Mouse (Mus musculus) thymus, postnatal 10 days (tissue): ENCODE results near the gene Polr2m.

Experiments
- DNase-seq, 2 experiments: peaks; one replicate each; pipeline ENCODE4 v3.0.0; 2021; ENCODE audit warnings: low spot score in 2 of 2

Gene Polr2m

DNA sequence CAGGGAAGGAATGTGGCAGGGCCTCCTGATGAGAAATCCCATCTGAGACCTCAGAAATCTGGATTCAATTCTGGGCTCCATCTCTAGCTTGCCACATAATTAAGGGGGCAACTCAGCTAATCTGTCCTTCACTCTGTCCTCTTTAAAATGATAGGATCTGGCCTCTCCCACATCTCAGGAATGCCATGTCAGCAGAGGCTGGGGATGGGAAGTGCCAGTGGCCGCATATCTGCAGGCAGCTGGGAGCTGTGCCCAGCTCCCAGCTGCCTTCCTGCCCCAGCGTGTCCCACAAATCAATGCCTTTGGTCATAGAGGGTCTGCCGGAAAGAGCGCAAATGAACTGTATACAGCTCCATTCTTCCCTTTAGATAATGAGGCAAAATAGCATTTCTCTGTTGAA is 18.3 kb downstream of the Polr2m start:
- DNase-seq: no peak

DNA sequence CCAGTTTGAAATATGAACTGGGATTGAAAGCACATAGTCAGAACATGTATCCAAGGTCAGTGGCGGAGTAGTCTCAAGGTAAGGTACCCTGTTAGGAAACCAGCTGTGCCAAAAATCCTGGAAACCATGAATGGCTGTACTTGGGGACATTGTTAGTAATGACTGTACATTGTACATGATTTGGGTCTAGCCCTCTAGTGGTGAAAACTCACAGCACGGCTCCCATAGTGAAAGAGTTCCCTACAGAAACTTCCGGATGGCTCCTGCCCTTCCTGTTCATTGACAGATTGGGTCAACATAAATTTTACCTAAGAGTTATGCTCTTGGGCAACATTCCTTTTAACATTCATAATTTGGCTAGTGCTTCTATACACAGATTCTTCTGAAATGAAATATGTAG is 19.6 kb downstream of the Polr2m start:
- peak in 1 of 2 experiments; percentile 10 for DNase-seq

DNA sequence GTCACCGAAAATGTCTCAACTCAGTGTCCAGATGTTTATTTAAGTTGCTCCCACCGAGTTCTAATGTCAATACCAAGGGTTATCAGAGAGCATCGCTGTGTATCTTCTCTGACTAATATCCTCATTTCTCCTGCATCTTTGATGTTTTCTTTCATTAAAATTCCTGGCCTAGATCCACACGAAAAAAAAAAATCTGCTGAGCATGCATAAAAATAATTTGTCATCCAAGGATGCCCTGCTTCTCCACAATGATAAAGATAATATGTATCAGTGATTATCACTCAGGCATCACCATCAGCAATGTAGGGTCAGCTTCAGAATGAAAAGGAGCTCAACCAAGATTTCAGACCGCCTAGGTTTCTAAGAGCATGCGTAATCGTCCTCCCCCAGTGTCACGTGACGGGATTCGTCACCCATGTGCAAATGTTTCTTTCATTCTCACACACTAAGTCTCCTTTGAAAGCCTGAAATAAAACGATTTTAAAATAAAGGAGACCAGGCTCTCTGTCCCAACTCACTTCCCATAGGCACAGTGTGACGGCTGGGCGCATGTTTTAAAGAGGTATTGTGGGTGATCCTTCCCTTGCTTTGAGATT is 22.6 kb downstream of the Polr2m start:
- DNase-seq: no peak

DNA sequence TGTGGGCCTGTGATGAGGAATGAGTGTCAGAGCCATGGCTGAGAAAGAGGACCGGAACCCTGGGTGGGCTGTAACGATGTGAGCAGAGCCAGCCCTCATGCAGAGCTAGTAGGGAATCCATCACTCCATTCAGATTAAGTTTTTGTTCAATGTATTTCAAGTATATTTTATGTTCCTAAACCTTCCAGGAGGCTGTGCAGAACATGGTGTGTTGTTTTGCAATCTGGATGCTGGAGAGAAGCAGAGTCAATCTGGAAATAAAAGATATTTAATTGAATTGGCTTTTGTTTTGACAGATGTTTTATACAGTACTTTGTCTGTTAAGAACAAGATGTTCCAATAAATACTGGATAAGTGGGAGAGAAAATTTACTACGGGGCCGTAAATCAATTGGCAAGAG is 29.0 kb downstream of the Polr2m start:
- no peak for DNase-seq

DNA sequence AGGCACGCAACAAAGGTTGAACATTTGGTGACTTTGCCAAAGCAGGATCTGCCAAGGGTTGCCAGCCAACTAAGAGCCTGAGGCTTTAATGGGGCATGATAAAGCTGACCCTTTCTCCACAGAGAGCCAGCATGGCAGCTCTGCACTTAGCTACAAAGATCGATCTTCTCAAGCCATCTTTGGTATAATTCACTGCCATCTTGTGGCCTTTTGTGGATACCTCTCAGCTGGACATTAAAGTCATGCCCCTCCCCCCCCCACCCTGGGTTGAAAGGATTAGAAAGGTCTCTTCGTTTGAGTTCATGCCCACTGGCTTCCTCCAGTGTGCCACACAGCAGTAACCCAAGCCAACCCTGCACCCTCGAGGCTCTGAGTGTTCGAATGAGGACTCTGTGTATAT is 31.8 kb downstream of the Polr2m start:
- no peak for DNase-seq

DNA sequence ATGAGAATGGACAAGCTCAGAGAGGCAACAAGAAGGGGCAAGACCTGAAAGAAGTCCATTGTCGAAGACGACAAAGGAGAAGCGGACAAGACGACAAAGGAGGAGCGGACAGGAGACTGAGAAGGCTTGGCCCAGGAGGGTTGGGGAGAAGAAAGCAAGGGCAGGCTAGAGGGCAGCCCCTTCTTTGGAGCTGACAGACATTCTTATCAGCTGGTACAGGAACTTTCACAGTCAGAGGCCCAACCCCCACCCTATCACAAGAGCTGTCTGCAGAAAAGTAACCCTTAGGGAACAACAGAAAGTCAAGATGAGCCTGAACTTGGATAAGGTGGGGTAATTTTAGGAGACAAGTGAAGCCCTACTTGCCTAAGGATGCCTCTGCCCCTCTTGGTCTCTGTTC is 32.4 kb downstream of the Polr2m start:
- no peak for DNase-seq

DNA sequence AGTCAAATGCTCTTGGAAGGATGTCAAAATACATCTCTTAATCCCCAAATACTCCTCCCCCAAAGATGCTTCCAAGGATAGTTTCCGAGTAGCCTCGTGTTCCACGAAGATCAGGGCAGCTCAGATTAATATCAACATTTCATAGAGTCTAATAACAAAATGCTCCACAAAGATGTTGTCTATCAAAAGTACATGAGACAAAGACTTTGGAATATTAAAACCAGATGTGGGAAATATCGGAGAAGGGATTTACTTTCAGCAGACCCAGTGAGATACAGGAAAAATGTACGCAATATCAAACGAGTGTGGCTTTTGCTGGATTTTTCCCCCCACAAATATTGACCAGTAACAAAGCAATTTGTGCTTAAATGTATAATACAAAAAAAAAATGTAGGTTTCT is 35.1 kb downstream of the Polr2m start:
- no peak for DNase-seq

DNA sequence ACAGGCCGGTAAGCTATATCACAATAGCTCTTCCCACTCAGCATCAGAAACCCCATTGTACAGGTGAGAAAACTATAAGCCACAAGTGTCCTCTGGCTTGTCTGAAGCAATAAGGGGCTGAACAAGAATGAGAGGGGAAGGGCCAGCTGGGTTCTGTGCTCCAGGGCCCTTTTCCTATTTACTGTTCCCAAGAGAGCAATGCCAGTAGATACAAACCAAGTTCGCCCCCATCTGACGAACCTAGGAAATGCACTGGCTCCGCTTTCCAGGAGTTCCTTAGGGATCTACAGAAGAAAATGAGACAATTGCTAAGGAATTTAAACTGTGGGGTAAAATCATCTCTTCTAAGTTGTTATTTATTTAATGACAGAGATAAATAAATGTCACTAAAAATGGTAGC is 38.2 kb downstream of the Polr2m start:
- no peak for DNase-seq

DNA sequence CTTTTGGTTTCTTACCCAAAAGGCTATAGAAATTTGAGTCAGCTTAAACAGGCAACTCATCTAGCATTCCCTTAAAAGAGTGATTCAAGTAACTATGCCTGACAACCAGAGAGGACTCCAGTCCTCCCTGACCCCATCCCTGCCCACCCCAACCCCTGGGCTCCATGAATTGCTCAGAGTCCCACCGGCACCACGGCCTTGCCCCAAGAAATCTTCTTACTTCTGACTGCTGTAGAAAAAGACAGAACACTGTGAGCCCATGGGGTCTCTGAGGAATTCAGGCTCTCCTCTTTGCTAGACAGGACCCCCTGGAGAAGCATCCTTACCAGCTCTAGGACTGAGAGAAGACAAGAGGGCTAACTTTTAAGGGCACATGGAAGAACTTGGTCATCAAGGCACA is 40.4 kb downstream of the Polr2m start:
- DNase-seq: no peak

DNA sequence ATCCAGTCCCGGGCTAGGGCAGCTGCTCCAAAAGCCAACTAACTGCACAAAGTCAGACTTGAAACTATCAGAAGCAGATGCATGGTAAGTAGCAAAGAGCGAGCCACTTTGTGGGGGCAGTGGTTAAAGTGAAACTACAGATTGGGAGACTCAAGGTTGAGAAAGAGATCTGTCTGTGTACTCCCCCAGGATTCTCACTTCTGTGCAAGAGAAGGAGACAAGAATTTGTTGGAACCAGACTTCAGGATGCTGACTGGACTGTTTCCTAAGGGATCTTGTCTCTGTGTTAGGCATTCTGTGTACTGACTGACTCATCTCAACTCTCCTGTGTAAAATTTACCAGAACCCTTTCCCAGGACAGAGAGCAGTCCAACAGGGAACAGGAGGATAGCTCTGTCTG is 47.6 kb downstream of the Polr2m start:
- no peak for DNase-seq
